Mouse (Mus musculus): ENCODE data around the gene Pdzd4. TPM values are rescaled to one million over a fixed set of nuclear protein-coding genes. Genes with fewer than 3 reads are reported as not detected.

The Pdzd4 gene
- total and polyA plus RNA-seq, 3 experiments, result 0.32 to 1.1 (median 0.72) TPM

DNA sequence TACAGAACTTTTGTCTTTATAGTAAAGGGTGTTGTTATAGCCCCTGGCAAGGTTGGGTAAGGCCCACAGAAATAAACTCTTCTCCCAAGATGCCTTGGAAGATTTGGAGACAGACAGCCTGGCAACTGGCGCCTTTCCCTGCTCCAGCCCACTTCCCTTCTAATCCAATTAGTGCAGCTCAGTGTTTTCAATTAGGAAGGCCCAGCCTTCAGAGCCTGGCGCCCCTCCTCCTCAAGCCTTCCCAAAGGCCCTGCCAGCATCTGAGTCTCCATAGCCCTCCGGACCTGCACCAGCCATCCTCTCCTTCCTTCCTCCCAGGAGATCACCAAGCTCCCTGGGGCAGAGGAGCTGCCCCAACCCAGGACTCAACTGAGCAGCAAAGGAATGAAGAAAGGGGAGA lies 42.5 kb upstream of the Pdzd4 start:
- TF ChIP-seq ZNF384 (IDR thresholded peaks at IDR 0.05; ENCODE audit: low read depth, low read length), result no peak
- no peak for TF ChIP-seq ELF1 (IDR thresholded peaks at IDR 0.05; ENCODE audit: low read depth, low read length)
- no peak for TF ChIP-seq CHD1 (IDR thresholded peaks at IDR 0.05; ENCODE audit: low read depth, low read length)
- no peak overlapping the region for H3K9ac ChIP-seq (ENCODE audit: insufficient read depth, low read depth)
- DNase-seq (ENCODE audit: extremely low read depth), result no peak
- H3K36me3 ChIP-seq (replicated peaks in 1 of 2; ENCODE audit: control insufficient read depth in 1 of 2, insufficient read depth in 1 of 2, low read length in 1 of 2), result no peaks in the 10 kb centered on the region
- no peak overlapping the region for H3K27ac ChIP-seq (ENCODE audit: insufficient read depth, low read depth)
- in situ Hi-C loops (cut with MboI; ENCODE audit: low pct_ligation_motif_present, low pct_unique_long_range_greater_than_20kb, low sequenced_read_pairs), result no loop called here
- dilution Hi-C loops (cut with MboI; ENCODE audit: extremely low pct_ligation_motif_present, extremely low pct_unique_long_range_greater_than_20kb, low sequenced_read_pairs), result no loop called here
- no peak overlapping the region for H3K4me2 ChIP-seq (ENCODE audit: insufficient read depth, low read depth, poor library complexity, severe bottlenecking)
- no peaks in the 10 kb centered on the region for H3K79me2 ChIP-seq (replicated peaks; ENCODE audit: control insufficient read depth, extremely low read depth, insufficient read depth, poor library complexity, severe bottlenecking)
- no peaks in the 10 kb centered on the region for H3K27me3 ChIP-seq (replicated peaks)
- H3K9me3 ChIP-seq (replicated peaks; ENCODE audit: low read length), result no peaks in the 10 kb centered on the region
- H3K4me3 ChIP-seq (replicated peaks in 1 of 3; ENCODE audit: low read depth in 2 of 3, low read length in 2 of 3, poor library complexity in 1 of 3), result no peak overlapping the region
- H3K4me1 ChIP-seq (ENCODE audit: control insufficient read depth in 1 of 2, insufficient read depth in 2 of 2), result no peaks in the 10 kb centered on the region

DNA sequence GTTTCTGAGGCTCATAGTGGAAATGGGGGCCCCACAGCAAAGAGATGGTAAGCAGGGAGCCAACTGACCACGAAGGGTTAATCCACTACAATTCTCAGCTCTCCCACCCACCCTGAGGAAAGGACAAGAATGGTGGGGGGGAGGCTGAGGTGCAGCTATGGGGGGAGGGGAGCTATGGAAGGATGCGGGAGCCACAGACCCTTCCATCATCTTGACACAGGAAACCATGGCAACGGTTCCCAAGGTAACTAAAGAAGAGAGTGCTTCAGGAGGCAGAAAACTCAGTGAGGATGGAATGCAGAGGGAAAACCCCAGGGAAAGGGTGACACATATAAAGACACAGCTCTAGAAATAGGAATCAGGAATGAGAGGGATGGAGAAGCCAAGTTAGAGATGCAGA lies 39.9 kb upstream of the Pdzd4 start:
- TF ChIP-seq TBP (conservative IDR thresholded peaks at IDR 0.05; ENCODE audit: low read depth, low read length), result no peak
- TF ChIP-seq NRF1 (IDR thresholded peaks at IDR 0.05; ENCODE audit: low read depth, low read length), result no peak
- TF ChIP-seq TCF12 (IDR thresholded peaks at IDR 0.05; ENCODE audit: low read depth, low read length), result no peak
- TF ChIP-seq RCOR1 (conservative IDR thresholded peaks at IDR 0.05; ENCODE audit: low read depth, low read length), result no peak
- TF ChIP-seq GABPA (IDR thresholded peaks at IDR 0.05; ENCODE audit: insufficient replicate concordance, low read depth, low read length), result no peak
- TF ChIP-seq ETS1 (conservative IDR thresholded peaks at IDR 0.05; ENCODE audit: low read depth, low read length), result no peak
- TF ChIP-seq JUND (conservative IDR thresholded peaks at IDR 0.05; ENCODE audit: low read depth, low read length), result no peak
- TF ChIP-seq E2F4 (IDR thresholded peaks at IDR 0.05; ENCODE audit: insufficient replicate concordance, low read depth, low read length), result no peak
- TF ChIP-seq MEF2A (IDR thresholded peaks at IDR 0.05; ENCODE audit: borderline replicate concordance, low read depth, low read length), result no peak
- no peak for TF ChIP-seq NELFE (IDR thresholded peaks at IDR 0.05; ENCODE audit: low read depth, low read length)
- no peak for TF ChIP-seq ZMIZ1 (IDR thresholded peaks at IDR 0.05; ENCODE audit: low read depth, low read length)
- no peak for TF ChIP-seq CTCF (conservative IDR thresholded peaks at IDR 0.05 in 1 of 2, IDR thresholded peaks at IDR 0.05 in 1 of 2; ENCODE audit: low read depth in 2 of 2, low read length in 2 of 2)
- no peak for TF ChIP-seq MAZ (IDR thresholded peaks at IDR 0.05; ENCODE audit: low read depth, low read length)
- no peak for TF ChIP-seq ZC3H11A (IDR thresholded peaks at IDR 0.05; ENCODE audit: low read depth, low read length)
- no peak for TF ChIP-seq EP300 (IDR thresholded peaks at IDR 0.05; ENCODE audit: low read length)
- TF ChIP-seq USF1 (IDR thresholded peaks at IDR 0.05; ENCODE audit: low read depth, low read length), result no peak
- TF ChIP-seq SIN3A (IDR thresholded peaks at IDR 0.05; ENCODE audit: low read length), result no peak
- no peak overlapping the region for H3K4me3 ChIP-seq (replicated peaks in 1 of 3; ENCODE audit: low read depth in 2 of 3, low read length in 2 of 3, poor library complexity in 1 of 3)
- no peak overlapping the region for H3K27ac ChIP-seq (ENCODE audit: insufficient read depth, low read depth)
- no peaks in the 10 kb centered on the region for H3K79me2 ChIP-seq (replicated peaks; ENCODE audit: control insufficient read depth, extremely low read depth, insufficient read depth, poor library complexity, severe bottlenecking)
- no peaks in the 10 kb centered on the region for H3K36me3 ChIP-seq (replicated peaks in 1 of 2; ENCODE audit: control insufficient read depth in 1 of 2, insufficient read depth in 1 of 2, low read length in 1 of 2)
- in situ Hi-C loops (cut with MboI; ENCODE audit: low pct_ligation_motif_present, low pct_unique_long_range_greater_than_20kb, low sequenced_read_pairs) (no loop called here), dilution Hi-C loops (cut with MboI; ENCODE audit: extremely low pct_ligation_motif_present, extremely low pct_unique_long_range_greater_than_20kb, low sequenced_read_pairs) (no loop called here)
- H3K9me3 ChIP-seq (replicated peaks; ENCODE audit: low read length), result no peaks in the 10 kb centered on the region
- H3K9ac ChIP-seq (ENCODE audit: insufficient read depth, low read depth), result no peak overlapping the region
- no peak for DNase-seq (ENCODE audit: extremely low read depth)
- H3K4me2 ChIP-seq (ENCODE audit: insufficient read depth, low read depth, poor library complexity, severe bottlenecking), result no peak overlapping the region
- no peaks in the 10 kb centered on the region for H3K27me3 ChIP-seq (replicated peaks)
- H3K4me1 ChIP-seq (ENCODE audit: control insufficient read depth in 1 of 2, insufficient read depth in 2 of 2), result no peaks in the 10 kb centered on the region

Measured in CH12.LX (cell line).